Mouse (Mus musculus) splenic B cell, adult 2 months (primary cell): Measurements from ENCODE around the gene Ly6g6d.
"Not testable (repeated sequence)": the region's sequence is repeated elsewhere in the genome, so short reads cannot be mapped to it uniquely, and the experiment has no call there.

ENCODE experiments used
- DNase-seq: peaks from one replicate; pipeline ENCODE4 v3.0.0-alpha.2; 2011; ENCODE audit warnings: low read depth, low spot score
- H3K27me3 ChIP-seq: 2 replicates; pipeline ENCODE4 v1.6.1; 2012; ENCODE audit warnings: mild to moderate bottlenecking, low read length, moderate library complexity, mixed read lengths; ENCODE audit not compliant: control insufficient read depth, poor library complexity, insufficient read depth, severe bottlenecking
- H3K36me3 ChIP-seq: 2 replicates; pipeline ENCODE4 v1.6.1; 2012; ENCODE audit warnings: mild to moderate bottlenecking, low read length, moderate library complexity, mixed read lengths; ENCODE audit not compliant: control insufficient read depth, poor library complexity, insufficient read depth, severe bottlenecking

The Ly6g6d gene

GRCm38 (mm10) chr17:35050126-35050750, 27.6 kb downstream of the Ly6g6d start:
- peaks cover 17% of the 10 kb centered on the region for H3K36me3 ChIP-seq
- no peaks in the 10 kb centered on the region for H3K27me3 ChIP-seq
- DNase-seq = peak; percentile 61

DNA sequence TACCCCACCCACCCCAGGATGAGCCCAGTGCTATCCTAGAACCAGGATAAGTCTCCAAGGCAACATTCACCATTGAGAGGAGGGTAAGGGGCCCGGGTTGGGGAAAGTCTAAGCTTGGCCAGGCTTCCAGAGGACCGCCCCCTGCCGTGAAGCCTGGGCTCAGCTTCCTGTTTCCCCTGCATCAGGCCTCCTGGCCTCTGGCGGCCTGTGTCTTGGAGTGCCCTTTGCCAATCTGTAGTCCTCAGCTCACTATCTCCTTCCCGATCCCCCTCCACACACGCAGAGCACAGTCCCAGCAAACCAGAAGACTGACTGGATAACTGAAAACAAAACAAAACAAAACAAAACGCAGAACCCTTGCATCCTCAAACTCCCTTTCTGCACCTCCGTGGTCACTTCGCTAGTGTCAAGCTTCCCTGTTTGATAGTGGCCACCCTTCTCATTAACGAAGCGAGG, 28.3 kb downstream of the Ly6g6d start, which contains the start of gene Clic1:
Gene Clic1, plus strand, starts transcription at position 406 of the 456 bp plus-strand sequence.
- DNase-seq = no peak
- Histone ChIP-seq H3K27me3 (no peaks in the 10 kb centered on the region), H3K36me3 (peaks cover 14% of the 10 kb centered on the region)

- peaks cover 11% of the 10 kb centered on the region for H3K36me3 ChIP-seq
- no peak for DNase-seq
- no peaks in the 10 kb centered on the region for H3K27me3 ChIP-seq
Measured at GRCm38 (mm10) chr17:35048932-35049440, 28.9 kb downstream of the Ly6g6d start.

- H3K36me3 ChIP-seq = peaks cover 5% of the 10 kb centered on the region; the same call in 1 of the 2 replicates
- peak; percentile 73 for DNase-seq
- H3K27me3 ChIP-seq = no peaks in the 10 kb centered on the region
Measured at GRCm38 (mm10) chr17:35048149-35048931, 29.5 kb downstream of the Ly6g6d start.

- Histone ChIP-seq H3K27me3 (no peaks in the 10 kb centered on the region), H3K36me3 (peaks cover under 1% of the 10 kb centered on the region; the same call in 1 of the 2 replicates)
- no peak for DNase-seq
Measured at GRCm38 (mm10) chr17:35047688-35048087, 30.2 kb downstream of the Ly6g6d start.

DNA sequence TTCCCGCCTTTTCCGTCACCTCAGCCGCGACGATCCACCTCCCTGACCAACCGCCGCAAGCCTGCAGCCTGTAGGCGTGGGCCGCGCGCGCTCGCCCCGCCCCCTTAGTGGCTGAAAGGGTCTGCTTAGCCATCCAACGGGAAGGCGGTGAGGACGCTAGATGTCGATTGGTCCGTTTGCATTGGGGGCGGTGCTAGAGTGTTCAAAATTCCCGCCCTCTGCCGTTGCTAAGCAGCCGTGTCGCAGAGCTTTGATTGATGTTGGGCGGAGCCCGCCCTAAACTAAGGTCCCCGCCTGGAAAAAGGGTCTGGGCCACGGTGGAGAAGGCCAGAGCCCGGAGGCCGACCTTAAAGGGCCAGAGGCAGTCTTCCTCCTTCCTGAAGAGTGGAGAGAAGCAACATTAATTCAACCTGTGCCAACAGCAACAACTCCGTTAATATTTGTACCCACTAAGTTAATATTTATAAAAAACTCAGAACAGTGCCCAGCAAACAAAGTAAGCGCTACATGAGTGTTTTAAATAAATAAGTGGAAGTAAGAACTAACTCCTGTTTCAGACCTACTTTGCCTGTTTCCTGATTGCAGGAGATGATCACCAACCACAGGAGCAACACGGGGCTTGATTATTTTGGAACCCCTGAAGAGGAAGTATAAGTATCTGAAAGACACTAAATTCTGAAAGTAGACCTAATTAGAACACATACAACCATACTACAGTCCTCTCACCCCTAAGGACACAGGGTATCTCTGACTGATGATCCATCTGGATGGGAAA, 31.0 kb downstream of the Ly6g6d start, which contains the start of gene Msh5:
Gene Msh5, minus strand, starts transcription at position 65 of the 775 bp plus-strand sequence.
- no peaks in the 10 kb centered on the region for H3K36me3 ChIP-seq
- no peaks in the 10 kb centered on the region for H3K27me3 ChIP-seq
- DNase-seq = peak; percentile 99

- H3K27me3 ChIP-seq = no peaks in the 10 kb centered on the region
- H3K36me3 ChIP-seq = no peaks in the 10 kb centered on the region
- DNase-seq = no peak
Measured at GRCm38 (mm10) chr17:35045807-35046680, 31.8 kb downstream of the Ly6g6d start.

GRCm38 (mm10) chr17:35044904-35045806, 32.7 kb downstream of the Ly6g6d start:
- Histone ChIP-seq H3K36me3 (no peaks in the 10 kb centered on the region), H3K27me3 (no peaks in the 10 kb centered on the region)
- DNase-seq = no peak

- Histone ChIP-seq H3K36me3 (no peaks in the 10 kb centered on the region), H3K27me3 (no peaks in the 10 kb centered on the region)
- DNase-seq = no peak
Measured at GRCm38 (mm10) chr17:35043794-35044193, 34.1 kb downstream of the Ly6g6d start.

DNA sequence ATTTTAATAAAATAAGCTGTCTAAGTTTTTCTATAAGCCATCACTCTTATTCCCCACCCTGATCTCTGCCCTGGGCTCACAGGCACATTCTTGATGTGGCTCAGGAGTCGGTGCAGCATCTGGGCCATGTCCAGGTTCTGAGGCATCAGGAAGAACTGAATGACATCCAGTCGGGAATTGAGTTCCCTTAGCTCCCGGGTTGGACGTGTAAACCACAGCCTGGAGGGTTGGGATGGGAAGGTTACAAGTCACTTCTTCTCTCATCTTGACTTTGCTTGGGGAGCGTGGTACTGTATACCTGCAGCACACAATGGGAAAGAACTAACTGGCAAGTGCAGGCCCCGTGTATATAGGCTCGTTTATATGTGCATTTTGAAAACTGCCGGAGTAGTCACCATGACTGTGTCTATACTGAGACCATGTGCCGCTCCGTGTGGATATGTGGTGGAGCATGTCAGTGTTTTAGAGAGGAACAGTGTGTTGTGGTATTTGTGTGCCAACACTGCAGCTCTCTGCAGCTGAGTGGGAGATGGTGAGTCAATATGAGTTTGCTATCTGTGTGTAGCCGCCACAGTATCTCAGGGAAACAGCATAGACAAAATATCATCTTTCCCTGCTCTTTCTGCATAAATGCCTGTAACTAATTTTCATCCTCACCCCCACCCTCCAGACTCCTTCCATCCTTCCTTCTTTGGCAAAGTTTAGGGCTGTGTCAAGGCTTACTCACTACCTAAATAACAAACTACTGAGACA, 38.6 kb downstream of the Ly6g6d start:
- Histone ChIP-seq H3K36me3 (no peaks in the 10 kb centered on the region), H3K27me3 (no peaks in the 10 kb centered on the region)
- no peak for DNase-seq

- Histone ChIP-seq H3K36me3 (no peaks in the 10 kb centered on the region), H3K27me3 (no peaks in the 10 kb centered on the region)
- no peak for DNase-seq
Measured at GRCm38 (mm10) chr17:35034896-35035295, 43.0 kb downstream of the Ly6g6d start.

- DNase-seq, H3K36me3 ChIP-seq, H3K27me3 ChIP-seq: not testable (repeated sequence)
Measured at GRCm38 (mm10) chr17:35033703-35034102, 44.2 kb downstream of the Ly6g6d start.
